16 mouse cellular contexts compared by ENCODE assay signal in genomic region chr11:49918521-49919180, GRCm38 (mm10). TPM values are rescaled to one million over a fixed set of nuclear protein-coding genes. Genes with fewer than 3 reads are reported as not detected.
DNase-seq lines count a peak whose midpoint lies in the region; ATAC-seq and TF ChIP-seq lines count a peak whose summit lies in the region.
"Had no signal": no experiment of that assay in that cellular context is flagged by ENCODE, and none has a peak within 500 bp of the region (broad histone marks: within the 10 kb centered on the region; RNA-seq: fewer than 3 reads in every experiment).

No protein-coding gene starts in this region.

- H3K27ac ChIP-seq in hindbrain, embryonic 13.5 days = peak overlapping the region; percentile 75
- no peak overlapping the region; the same call in 1 of the 2 replicates for H3K27ac ChIP-seq in hindbrain, embryonic 12.5 days
- peak overlapping the region; percentile 65; the same call in 1 of the 2 replicates for H3K27ac ChIP-seq in hindbrain, postnatal 0 days
- H3K27ac ChIP-seq: heart, embryonic 10.5 days; lung, embryonic 15.5 days had no signal

- WGBS in hindbrain, embryonic 13.5 days = 33% methylated on average over 15 of the region's 15 CpGs
- 46% methylated on average over 15 of the region's 15 CpGs for WGBS in hindbrain, embryonic 12.5 days
- WGBS in hindbrain, postnatal 0 days = 26% methylated on average over 15 of the region's 15 CpGs

- H3K4me2 ChIP-seq in hindbrain, embryonic 13.5 days = peak overlapping the region; percentile 23; the same call in 1 of the 2 replicates
- H3K4me2 ChIP-seq in hindbrain, embryonic 12.5 days (replicated peaks) = no peak overlapping the region
- H3K4me2 ChIP-seq in hindbrain, postnatal 0 days (ENCODE audit: low read depth, low read length) = 0 out of 2 replicates have a peak overlapping the region, but pooled peaks have one; percentile 13
- H3K4me2 ChIP-seq: liver, embryonic 11.5 days; lung, embryonic 15.5 days had no signal

- H3K9me3 ChIP-seq in hindbrain, embryonic 13.5 days = no peaks in the 10 kb centered on the region
- no peaks in the 10 kb centered on the region for H3K9me3 ChIP-seq in hindbrain, embryonic 12.5 days (replicated peaks)
- H3K9me3 ChIP-seq in hindbrain, postnatal 0 days (ENCODE audit: low read length) = no peaks in the 10 kb centered on the region
- H3K9me3 ChIP-seq: heart, embryonic 10.5 days; lung, embryonic 15.5 days had no signal

- H3K36me3 ChIP-seq in hindbrain, embryonic 13.5 days = no peaks in the 10 kb centered on the region
- H3K36me3 ChIP-seq in hindbrain, embryonic 12.5 days = no peaks in the 10 kb centered on the region
- no peaks in the 10 kb centered on the region for H3K36me3 ChIP-seq in hindbrain, postnatal 0 days (ENCODE audit: insufficient read depth, low read length)
- H3K36me3 ChIP-seq: heart, embryonic 10.5 days; lung, embryonic 15.5 days had no signal

- peak; percentile 66 for DNase-seq in A20 (ENCODE audit: low read depth, low spot score)
- peak; percentile 29 to 36 for DNase-seq in B cell, adult 2 months
- DNase-seq in hindbrain, postnatal 0 days (ENCODE audit: low spot score) = peak; percentile 63
- DNase-seq in kidney, adult 18-20 months = no peak
- DNase-seq in adrenal gland, postnatal 4 days (ENCODE audit: low spot score in 2 of 2) = no peak
- DNase-seq: cerebellum, adult 11 months; gastrocnemius, postnatal 25 days; kidney, postnatal 10 days; right cerebral cortex, postnatal 25 days; thymus, adult 18-20 months had no signal

- H3K4me1 ChIP-seq in hindbrain, embryonic 13.5 days (replicated peaks) = peaks cover 13% of the 10 kb centered on the region
- H3K4me1 ChIP-seq in hindbrain, embryonic 12.5 days = peaks cover 10% of the 10 kb centered on the region
- H3K4me1 ChIP-seq in hindbrain, postnatal 0 days (ENCODE audit: insufficient read depth, low read length) = peaks cover 8% of the 10 kb centered on the region
- H3K4me1 ChIP-seq: lung, embryonic 15.5 days had no signal

- no peak overlapping the region for H3K4me3 ChIP-seq in hindbrain, embryonic 13.5 days
- H3K4me3 ChIP-seq in hindbrain, embryonic 12.5 days = no peak overlapping the region
- no peak overlapping the region for H3K4me3 ChIP-seq in hindbrain, postnatal 0 days (ENCODE audit: low read length)
- H3K4me3 ChIP-seq: heart, embryonic 10.5 days; lung, embryonic 15.5 days had no signal

- peak overlapping the region; percentile 19; the same call in 1 of the 2 replicates for H3K9ac ChIP-seq in hindbrain, embryonic 13.5 days
- no peak overlapping the region for H3K9ac ChIP-seq in hindbrain, embryonic 12.5 days
- no peak overlapping the region for H3K9ac ChIP-seq in hindbrain, postnatal 0 days (replicated peaks; ENCODE audit: low read length)
- H3K9ac ChIP-seq: lung, embryonic 15.5 days had no signal

- ATAC-seq in hindbrain, embryonic 13.5 days (ENCODE audit: low FRiP score) = peak; percentile 75
- no peak; the same call in 1 of the 2 replicates for ATAC-seq in hindbrain, embryonic 12.5 days (ENCODE audit: low FRiP score)
- peak; percentile 77 for ATAC-seq in hindbrain, postnatal 0 days
- ATAC-seq: intestine, embryonic 16.5 days had no signal

- H3K27me3 ChIP-seq in hindbrain, embryonic 13.5 days = 0 out of 2 replicates have a peak, but pooled peaks cover 3% of the 10 kb centered on the region
- no peaks in the 10 kb centered on the region for H3K27me3 ChIP-seq in hindbrain, embryonic 12.5 days
- no peaks in the 10 kb centered on the region for H3K27me3 ChIP-seq in hindbrain, postnatal 0 days (ENCODE audit: insufficient read depth, low read length)
- H3K27me3 ChIP-seq: lung, embryonic 15.5 days had no signal

- no peak for TF ChIP-seq CTCF in hindbrain, postnatal 0 days (IDR thresholded peaks at IDR 0.05; ENCODE audit: low read depth)

RNA-seq across cellular contexts. Expression of gene Rasgef1c, which starts 17.0 kb away (rescaled TPM):
- polyA plus RNA-seq in hindbrain, embryonic 13.5 days (2015; fragmentation: Nextera tagmentation; extraction: Ambion mirVana) = 14.4 and 16.5 TPM in 2 replicates
- polyA plus RNA-seq in hindbrain, embryonic 12.5 days (2016; fragmentation: Nextera tagmentation; extraction: Ambion mirVana) = 5.3 and 6.7 TPM in 2 replicates
- 50.2 and 53.9 TPM in 2 replicates for total RNA-seq in hindbrain, postnatal 0 days (2014; rRNA removed)
- 44.9 and 45.2 TPM in 2 replicates for polyA plus RNA-seq in hindbrain, postnatal 0 days (2015; fragmentation: Nextera tagmentation; extraction: Ambion mirVana)
- total RNA-seq in adrenal gland, postnatal 4 days (2021) = 1 to 10 TPM; 1.4 to 1.7 TPM
- polyA plus RNA-seq: liver, embryonic 11.5 days had no signal

Comparison
In these comparisons a context has a peak if more than half of its experiments do, and no peak if none do; other contexts are left out.
1. DNase-seq: peak in A20 (single experiment), B cell, adult 2 months (2 of 2) and hindbrain, postnatal 0 days (single experiment); none in kidney, adult 18-20 months (single experiment) and adrenal gland, postnatal 4 days (0 of 2).